Mouse (Mus musculus): ENCODE data around the gene Olfr1282.
"Not testable (repeated sequence)": the region's sequence is repeated elsewhere in the genome, so short reads cannot be mapped to it uniquely, and the experiment has no call there.

The Olfr1282 gene

DNA sequence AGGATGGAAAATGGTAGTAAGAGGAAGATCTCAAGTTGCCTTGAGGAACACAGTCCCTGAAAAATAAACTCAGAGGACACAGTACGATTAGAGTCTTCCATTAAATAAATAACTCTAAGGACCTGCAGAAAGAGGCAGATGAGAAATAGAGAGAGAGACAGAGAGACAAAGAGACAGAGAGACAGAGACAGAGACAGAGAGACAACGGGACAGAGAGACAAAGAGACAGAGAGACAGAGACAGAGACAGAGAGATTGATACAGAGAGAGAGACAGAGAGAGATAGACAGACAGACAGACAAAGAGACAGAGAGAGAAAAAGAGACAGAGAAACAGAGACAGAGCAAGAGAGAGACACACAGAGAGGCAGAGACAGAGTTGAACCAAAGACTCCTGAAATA is at the start of gene Olfr1282:
Olfr1282 (minus strand) TSS at position 101 of the 400 bp plus-strand sequence.
- no peak for DNase-seq (ENCODE audit: low read depth, low spot score)

DNA sequence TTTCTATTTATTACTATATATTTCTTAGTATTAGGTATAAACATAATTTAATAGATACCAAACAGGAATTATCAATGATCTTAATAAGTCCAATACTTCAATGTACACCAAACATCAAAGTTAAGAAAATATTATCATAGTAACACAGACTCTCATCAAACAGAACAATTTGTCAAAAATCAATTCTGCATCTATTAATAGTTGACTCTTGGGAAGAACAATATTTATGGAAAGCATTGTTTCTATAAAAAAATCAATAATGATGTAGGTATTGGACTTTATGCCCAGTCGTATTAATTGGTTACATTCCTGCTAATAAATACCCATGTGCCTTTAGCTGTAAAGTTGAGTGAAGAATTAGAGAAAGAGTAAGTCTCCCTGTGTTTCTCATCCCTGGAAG is 39.3 kb upstream of the Olfr1282 start, which contains the start of gene Olfr1284:
Olfr1284 (plus strand) TSS at position 301 of the 400 bp plus-strand sequence.
- no peak for DNase-seq (ENCODE audit: low read depth, low spot score)

DNA sequence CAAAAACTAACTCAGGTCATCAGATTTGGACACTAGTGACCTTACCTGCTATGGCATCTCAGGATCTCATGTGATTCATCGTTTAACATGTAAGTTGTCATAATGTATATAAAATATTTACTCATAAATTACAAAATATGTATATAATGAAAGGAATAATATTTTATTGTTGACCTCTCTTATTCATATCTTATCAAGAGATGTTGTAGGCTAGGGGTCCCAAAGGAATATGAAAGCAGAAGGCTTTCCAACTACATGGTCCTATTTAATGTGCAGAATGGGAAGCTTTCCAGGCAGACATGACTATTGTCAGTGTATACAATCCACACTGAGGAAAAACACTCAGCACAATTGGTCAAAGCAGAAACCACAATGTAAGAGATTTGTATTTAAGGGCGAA is 30.6 kb upstream of the Olfr1282 start, which contains the start of gene Olfr1283:
Olfr1283 (plus strand) TSS at position 301 of the 400 bp plus-strand sequence.
- no peak for DNase-seq (ENCODE audit: low read depth, low spot score)

DNA sequence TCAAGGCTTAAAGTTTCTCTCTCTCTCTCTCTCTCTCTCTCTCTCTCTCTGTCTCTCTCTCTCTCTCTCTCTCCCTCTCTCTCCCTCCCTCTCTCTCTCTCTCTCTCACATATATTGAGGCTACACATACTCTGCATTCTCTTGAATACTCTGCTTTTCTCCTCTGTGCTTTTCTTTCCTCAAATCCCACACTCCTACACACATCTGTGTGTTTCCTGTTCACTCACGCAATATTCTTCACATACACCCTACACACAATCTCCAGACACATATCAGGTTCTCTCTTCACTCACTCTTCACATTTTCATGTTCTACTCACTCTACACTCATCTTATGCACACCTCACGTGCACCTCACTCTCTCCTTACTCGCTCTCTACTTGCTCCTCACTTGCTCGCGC is 2.2 kb downstream of the Olfr1282 start:
- not testable (repeated sequence) for DNase-seq (ENCODE audit: low read depth, low spot score)

DNA sequence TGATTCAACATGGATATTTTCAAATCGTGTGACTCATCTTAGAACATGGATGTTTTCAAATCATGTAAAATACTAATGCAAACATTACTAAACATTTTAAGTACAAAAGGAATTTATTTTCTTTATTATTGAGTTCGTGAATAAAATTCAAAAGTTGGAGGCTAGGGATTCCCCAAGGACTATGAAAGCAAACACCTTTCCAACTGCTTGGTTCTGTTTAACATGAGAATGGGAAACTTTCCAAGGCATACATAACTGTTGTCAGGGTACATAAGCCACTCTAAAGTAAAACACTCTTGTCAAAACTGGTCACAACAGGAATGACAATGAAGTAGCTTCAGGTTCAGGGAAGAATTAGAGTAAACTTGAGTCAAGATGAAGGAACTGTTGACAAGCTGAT is 9.7 kb downstream of the Olfr1282 start, which contains the start of gene Olfr1281:
Olfr1281 (plus strand) TSS at position 301 of the 400 bp plus-strand sequence.
- DNase-seq (ENCODE audit: low read depth, low spot score) = no peak

DNA sequence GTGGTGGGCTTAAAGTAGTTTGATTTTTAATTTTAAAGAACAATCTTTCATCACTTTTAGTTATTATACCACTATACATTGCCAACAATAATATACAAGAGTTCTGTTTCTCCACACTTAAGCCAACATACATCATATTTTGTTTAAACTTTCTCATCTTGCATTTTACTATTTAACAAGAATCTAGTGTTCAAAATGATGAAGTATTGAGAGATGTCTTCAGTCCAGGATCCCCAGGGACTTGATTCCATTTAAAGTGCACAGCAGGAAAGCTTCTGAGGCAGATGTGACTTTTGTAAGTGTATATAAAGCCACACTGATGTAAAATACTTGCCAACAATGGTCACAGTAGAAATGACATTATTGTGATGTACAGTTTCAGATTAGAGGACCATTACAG is 22.2 kb downstream of the Olfr1282 start, which contains the start of gene Olfr1280:
Olfr1280 (plus strand) TSS at position 301 of the 400 bp plus-strand sequence.
- no peak for DNase-seq (ENCODE audit: low read depth, low spot score)

DNA sequence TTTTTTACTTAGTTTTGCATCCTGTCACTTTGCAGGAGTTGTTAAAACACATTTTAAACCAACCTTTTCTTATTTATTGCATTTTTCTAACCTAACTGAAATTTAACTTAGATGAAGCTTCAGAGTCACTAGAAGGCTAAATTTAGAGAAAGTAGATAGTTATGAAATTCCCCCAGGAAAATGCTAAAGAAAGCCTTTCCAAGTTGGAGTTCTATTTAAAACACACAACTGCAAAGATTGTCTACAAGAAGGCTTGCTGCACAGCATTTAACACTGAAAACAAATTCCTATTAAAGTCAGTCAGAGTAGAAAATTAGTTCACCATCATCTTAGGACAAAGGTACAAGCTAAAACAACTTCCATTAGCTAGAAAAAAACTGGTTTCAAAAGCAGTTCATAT is 35.5 kb downstream of the Olfr1282 start, which contains the start of gene Olfr1279:
Olfr1279 (plus strand) TSS at position 262 of the 400 bp plus-strand sequence.
- no peak for DNase-seq (ENCODE audit: low read depth, low spot score)

DNA sequence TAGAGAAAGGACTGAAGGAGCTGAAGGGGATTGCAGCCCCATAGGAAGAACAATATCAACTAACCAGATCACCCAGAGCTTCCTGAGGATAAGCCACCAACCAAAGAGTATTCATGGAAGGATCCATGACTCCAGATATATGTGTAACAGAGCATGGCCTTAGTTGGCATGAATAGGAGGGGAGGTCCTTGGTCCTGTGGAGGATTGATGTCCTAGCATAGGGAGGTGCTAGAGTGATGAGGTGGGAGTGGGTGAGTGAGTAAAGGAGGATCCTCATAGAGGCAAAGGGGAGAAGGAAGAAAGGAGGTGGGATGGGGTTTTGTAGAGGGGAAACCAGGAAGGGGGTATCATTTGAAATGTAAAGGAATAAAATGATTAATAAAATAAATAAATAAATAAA is 37.3 kb downstream of the Olfr1282 start:
- DNase-seq (ENCODE audit: low read depth, low spot score) = no peak

DNA sequence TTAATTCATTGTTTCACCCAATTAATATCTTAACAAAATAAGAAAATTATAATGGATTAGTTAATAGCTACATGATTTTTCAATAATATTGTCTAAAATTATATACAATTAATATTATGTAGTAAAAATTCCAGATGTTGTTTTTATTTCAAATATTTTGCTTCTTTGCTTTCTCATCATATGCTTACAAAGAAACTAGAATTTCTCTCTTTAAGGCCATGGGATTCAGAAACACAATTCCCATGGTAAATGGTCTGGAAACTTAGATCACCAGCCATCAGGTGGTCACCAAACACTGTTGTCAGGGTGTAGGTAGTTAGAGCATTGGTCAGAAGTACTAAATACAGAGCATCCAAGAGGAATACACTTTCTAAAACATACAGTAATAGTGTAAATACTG is 46.0 kb downstream of the Olfr1282 start, which contains the start of gene Olfr1278:
Olfr1278 (plus strand) TSS at position 301 of the 400 bp plus-strand sequence.
- no peak for DNase-seq (ENCODE audit: low read depth, low spot score)

Data from c-Kit-negative CD71-positive TER-119-positive erythroid progenitor cells, embryonic 14.5 days (primary cell).